Mouse (Mus musculus) ES-Bruce4 (cell line): ENCODE measurements around the gene Vps11.

Source experiments
- CTCF ChIP-seq: IDR thresholded peaks from one replicate; pipeline ENCODE4 v1.8.1; 2011; ENCODE audit warnings: low read depth, low read length
- EP300 ChIP-seq: IDR thresholded peaks from 2 replicates; pipeline ENCODE4 v1.6.1; 2011; ENCODE audit warnings: low read depth, low read length; ENCODE audit not compliant: insufficient read depth
- POLR2A ChIP-seq: IDR thresholded peaks from one replicate; pipeline ENCODE4 v1.8.1; 2011; ENCODE audit warnings: low read length; ENCODE audit not compliant: insufficient read depth

DNA sequence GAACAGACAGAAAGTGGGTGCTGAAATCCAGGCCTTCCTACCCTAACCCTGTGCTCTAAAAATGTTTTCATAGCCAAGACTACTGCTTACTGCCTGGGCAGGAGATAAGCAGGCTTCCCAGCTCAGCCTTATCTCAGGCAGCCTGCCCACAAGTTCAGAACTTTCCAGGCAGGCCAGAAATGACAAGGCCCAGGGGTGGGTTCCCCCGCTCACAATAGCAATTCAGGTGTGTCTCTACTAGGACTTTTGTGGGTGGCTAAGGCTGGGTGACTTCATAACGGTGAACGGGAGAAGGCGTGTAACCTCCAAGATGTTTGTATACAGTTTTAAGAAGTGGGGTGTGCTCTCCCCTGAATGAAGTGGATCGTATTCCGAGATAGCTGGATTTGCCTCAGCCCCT, 18.2 kb downstream of the Vps11 start:
- TF ChIP-seq POLR2A, result no peak
- no peak for TF ChIP-seq EP300
- no peak for TF ChIP-seq CTCF
